Mouse (Mus musculus) lung, adult 2 months (tissue): ENCODE measurements at regions not wholly inside any gene's neighbourhood (a gene's known extent, or its start where the extent isn't known, plus 50 kb on each side); places are given as distances from the start of the nearest gene placed in this dataset.

Source experiments
- DNase-seq: peaks from one replicate; pipeline ENCODE4 v3.0.0; 2022
- H3K4me1 ChIP-seq: fragments of 200-500 bp; 2 replicates; pipeline ENCODE4 v1.6.1; 2011; ENCODE audit warnings: low read length; ENCODE audit not compliant: control insufficient read depth, insufficient read depth
- H3K4me3 ChIP-seq: fragments of 200-500 bp; replicated peaks from 2 replicates; pipeline ENCODE3; 2011; ENCODE audit warnings: low read depth, mild to moderate bottlenecking, control low read depth, low read length; ENCODE audit errors: extremely low read depth
- CTCF ChIP-seq: fragments of 200-500 bp; IDR thresholded peaks from 2 replicates; pipeline ENCODE4 v1.5.1; 2011; ENCODE audit warnings: mild to moderate bottlenecking, low read length, control low read depth; ENCODE audit not compliant: insufficient read depth
- POLR2A ChIP-seq: fragments of 200-500 bp; IDR thresholded peaks from 2 replicates; pipeline ENCODE4 v1.6.1; 2011; ENCODE audit warnings: low read depth, mild to moderate bottlenecking, control low read depth, low read length, borderline replicate concordance; ENCODE audit errors: extremely low read depth
- WGBS: fragments of 180-500 bp; shearing (Covaris S2); methylation state at CpG from one replicate; pipeline ENCODE4 v1.1.7; 2018; 5-methylcytosine and 5-hydroxymethylcytosine counted together

- no peak for DNase-seq
- no peak overlapping the region for H3K4me3 ChIP-seq
- TF ChIP-seq CTCF, result no peak
- no peak for TF ChIP-seq POLR2A
- no peaks in the 10 kb centered on the region; the same call in 1 of the 2 replicates for H3K4me1 ChIP-seq
- 54% methylated on average over 1 of the region's 1 CpGs for WGBS
Measured at GRCm38 (mm10) chr11:20882756-20883155, 51.9 kb upstream of the Lgalsl start.

GRCm38 (mm10) chr11:20883907-20884306, 53.1 kb upstream of the Lgalsl start:
- TF ChIP-seq CTCF (no peak), POLR2A (no peak)
- no peaks in the 10 kb centered on the region; the same call in 1 of the 2 replicates for H3K4me1 ChIP-seq

GRCm38 (mm10) chr11:20887044-20887443, 56.2 kb upstream of the Lgalsl start:
- H3K4me1 ChIP-seq, result no peaks in the 10 kb centered on the region; the same call in 1 of the 2 replicates
- DNase-seq, result no peak
- 63% methylated on average over 2 of the region's 2 CpGs for WGBS
- TF ChIP-seq POLR2A, result no peak
- TF ChIP-seq CTCF, result no peak
- H3K4me3 ChIP-seq, result no peak overlapping the region

More at GRCm38 (mm10) chr11:20883907-20884306, 53.1 kb upstream of the Lgalsl start:
- no peak for DNase-seq
- no peak overlapping the region for H3K4me3 ChIP-seq
- 77% methylated on average over 2 of the region's 2 CpGs for WGBS

- 69% methylated on average over 3 of the region's 3 CpGs for WGBS
- no peak for DNase-seq
- TF ChIP-seq CTCF (peak; percentile 34; the same call in 1 of the 2 replicates), POLR2A (no peak)
- Histone ChIP-seq H3K4me3 (no peak overlapping the region), H3K4me1 (no peaks in the 10 kb centered on the region; the same call in 1 of the 2 replicates)
Measured at GRCm38 (mm10) chr11:20890479-20890878, 59.6 kb upstream of the Lgalsl start.

- H3K4me3 ChIP-seq, result no peak overlapping the region
- no peak for TF ChIP-seq CTCF
- no peak for TF ChIP-seq POLR2A
- no peak for DNase-seq
- WGBS, result 67% methylated on average over 10 of the region's 10 CpGs
- 0 out of 2 replicates have a peak, but pooled peaks cover 3% of the 10 kb centered on the region for H3K4me1 ChIP-seq
Measured at GRCm38 (mm10) chr11:20891711-20892110, 60.9 kb upstream of the Lgalsl start.

- TF ChIP-seq CTCF, result no peak
- peak; percentile 39 for DNase-seq
- Histone ChIP-seq H3K4me3 (no peak overlapping the region), H3K4me1 (peaks cover 5% of the 10 kb centered on the region)
- 27% methylated on average over 11 of the region's 11 CpGs for WGBS
Measured at GRCm38 (mm10) chr11:20896277-20897123, 65.6 kb upstream of the Lgalsl start.

- 69% methylated on average over 7 of the region's 7 CpGs for WGBS
- Histone ChIP-seq H3K4me3 (no peak overlapping the region), H3K4me1 (peaks cover 5% of the 10 kb centered on the region)
- no peak for DNase-seq
- TF ChIP-seq POLR2A (no peak), CTCF (no peak)
Measured at GRCm38 (mm10) chr11:20897468-20897867, 66.6 kb upstream of the Lgalsl start.

GRCm38 (mm10) chr11:20898558-20898957, 67.7 kb upstream of the Lgalsl start:
- H3K4me1 ChIP-seq, result peaks cover 5% of the 10 kb centered on the region
- WGBS, result 62% methylated on average over 4 of the region's 4 CpGs
- DNase-seq, result no peak
- TF ChIP-seq CTCF (no peak), POLR2A (no peak)
- no peak overlapping the region for H3K4me3 ChIP-seq

GRCm38 (mm10) chr11:20899766-20900165, 68.9 kb upstream of the Lgalsl start:
- 90% methylated on average over 6 of the region's 6 CpGs for WGBS
- H3K4me1 ChIP-seq, result peaks cover 5% of the 10 kb centered on the region
- no peak for DNase-seq
- no peak for TF ChIP-seq CTCF
- H3K4me3 ChIP-seq, result no peak overlapping the region

- DNase-seq, result no peak
- peaks cover 2% of the 10 kb centered on the region for H3K4me1 ChIP-seq
- no peak for TF ChIP-seq POLR2A
- no peak for TF ChIP-seq CTCF
- no peak overlapping the region for H3K4me3 ChIP-seq
- 51% methylated on average over 2 of the region's 2 CpGs for WGBS
Measured at GRCm38 (mm10) chr11:20902001-20902400, 71.1 kb upstream of the Lgalsl start.

- DNase-seq, result no peak
- WGBS, result 76% methylated on average over 8 of the region's 8 CpGs
Measured at GRCm38 (mm10) chr11:20902910-20903309, 72.1 kb upstream of the Lgalsl start.

More at GRCm38 (mm10) chr11:20902910-20903309, 72.1 kb upstream of the Lgalsl start:
- H3K4me3 ChIP-seq, result no peak overlapping the region
- TF ChIP-seq CTCF (no peak), POLR2A (no peak)
- H3K4me1 ChIP-seq, result peaks cover 2% of the 10 kb centered on the region
